Mouse (Mus musculus) limb, embryonic 13.5 days (tissue): ENCODE measurements around the gene Nxn. TPM values are rescaled to one million over a fixed set of nuclear protein-coding genes. Genes with fewer than 3 reads are reported as not detected.

Source experiments
- ATAC-seq: fragments of 200-750 bp; cut with Nextera tagmentation; 2 replicates; pipeline ENCODE4 v1.8.0; 2017; ENCODE audit warnings: low read depth, moderate number of reproducible peaks, moderate TSS enrichment; ENCODE audit not compliant: low FRiP score
- H3K27ac ChIP-seq: fragments of 300-500 bp; sonication (generic); 2 replicates; pipeline ENCODE4 v1.5.1; 2015; ENCODE audit warnings: inconsistent platforms, mild to moderate bottlenecking, moderate library complexity
- H3K27me3 ChIP-seq: fragments of 300-500 bp; sonication (generic); 2 replicates; pipeline ENCODE4 v1.6.1; 2015; ENCODE audit warnings: mild to moderate bottlenecking, inconsistent platforms
- H3K36me3 ChIP-seq: fragments of 300-500 bp; sonication (generic); 2 replicates; pipeline ENCODE4 v1.6.1; 2015; ENCODE audit warnings: inconsistent platforms, mild to moderate bottlenecking, moderate library complexity
- H3K4me1 ChIP-seq: fragments of 300-500 bp; sonication (generic); 2 replicates; pipeline ENCODE4 v1.6.1; 2015; ENCODE audit warnings: inconsistent platforms
- H3K4me2 ChIP-seq: fragments of 300-500 bp; sonication (generic); replicated peaks from 2 replicates; pipeline ENCODE4 v1.6.1; 2015; ENCODE audit warnings: inconsistent platforms, mild to moderate bottlenecking, moderate library complexity
- H3K4me3 ChIP-seq: fragments of 300-500 bp; sonication (generic); 2 replicates; pipeline ENCODE4 v1.5.1; 2015; ENCODE audit warnings: moderate library complexity, mild to moderate bottlenecking, inconsistent platforms
- H3K9ac ChIP-seq: fragments of 300-500 bp; sonication (generic); 2 replicates; pipeline ENCODE4 v1.6.1; 2015; ENCODE audit warnings: mild to moderate bottlenecking, inconsistent platforms
- H3K9me3 ChIP-seq: fragments of 300-500 bp; sonication (generic); 2 replicates; pipeline ENCODE4 v1.6.1; 2016; ENCODE audit warnings: inconsistent platforms
- WGBS: fragments of 180-500 bp; shearing (Covaris S2); methylation state at CpG from one replicate; pipeline ENCODE4 v1.1.7; 2015; 5-methylcytosine and 5-hydroxymethylcytosine counted together
- polyA plus RNA-seq: library from polyadenylated mRNA; unstranded; fragments of >200 nt; fragmentation: Nextera tagmentation; extraction: Ambion mirVana; gene quantifications from 2 replicates; pipeline ENCODE4 v1.2.1, GENCODE M21; 2015

Gene Nxn
- polyA plus RNA-seq, 1 experiment from 2014 or later: 57.6 TPM

GRCm38 (mm10) chr11:76376425-76376824, 22.5 kb downstream of the Nxn start:
- 73% methylated on average over 3 of the region's 3 CpGs for WGBS
- Histone ChIP-seq H3K9me3 (no peaks in the 10 kb centered on the region), H3K36me3 (no peaks in the 10 kb centered on the region), H3K9ac (no peak overlapping the region), H3K4me2 (no peak overlapping the region), H3K4me1 (peaks cover 90% of the 10 kb centered on the region), H3K4me3 (no peak overlapping the region), H3K27me3 (no peaks in the 10 kb centered on the region), H3K27ac (no peak overlapping the region)
- ATAC-seq: no peak

GRCm38 (mm10) chr11:76374491-76375185, 24.3 kb downstream of the Nxn start:
- Histone ChIP-seq H3K4me2 (peak overlapping the region; percentile 30), H3K9ac (peak overlapping the region; percentile 43; the same call in 1 of the 2 replicates), H3K4me1 (peaks cover 91% of the 10 kb centered on the region), H3K4me3 (no peak overlapping the region), H3K27ac (peak overlapping the region; percentile 87), H3K9me3 (no peaks in the 10 kb centered on the region), H3K27me3 (no peaks in the 10 kb centered on the region), H3K36me3 (no peaks in the 10 kb centered on the region)
- peak; percentile 85 for ATAC-seq
- 23% methylated on average over 17 of the region's 17 CpGs for WGBS

- H3K27ac ChIP-seq: 0 out of 2 replicates have a peak overlapping the region, but pooled peaks have one; percentile 39
Measured at GRCm38 (mm10) chr11:76372534-76372933, 26.4 kb downstream of the Nxn start.

DNA sequence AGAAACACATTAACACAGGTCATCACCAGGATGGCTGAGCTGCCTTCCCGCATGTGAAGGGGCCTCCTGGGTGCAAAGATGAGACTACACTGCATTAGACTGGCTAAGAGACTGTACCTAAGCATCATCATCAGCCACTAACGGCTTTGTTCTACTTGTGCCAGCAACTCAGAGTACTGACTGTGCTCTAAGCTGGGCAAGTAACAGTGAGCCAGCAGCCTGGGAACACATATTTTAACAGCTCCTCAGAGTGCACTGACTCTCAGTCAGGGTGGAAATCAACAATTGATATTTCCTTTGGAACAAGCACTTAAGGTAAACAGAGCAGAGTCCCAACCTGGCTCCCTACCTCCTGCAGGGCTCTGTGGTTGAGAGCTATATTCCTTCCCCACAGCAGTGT, 26.8 kb downstream of the Nxn start:
- H3K4me1 ChIP-seq: peaks cover 81% of the 10 kb centered on the region
- no peaks in the 10 kb centered on the region for H3K27me3 ChIP-seq
- no peak overlapping the region for H3K4me3 ChIP-seq
- H3K9me3 ChIP-seq: no peaks in the 10 kb centered on the region
- no peak overlapping the region; the same call in 1 of the 2 replicates for H3K9ac ChIP-seq
- peak overlapping the region; percentile 39; the same call in 1 of the 2 replicates for H3K27ac ChIP-seq
- H3K36me3 ChIP-seq: no peaks in the 10 kb centered on the region
- H3K4me2 ChIP-seq: no peak overlapping the region
- 48% methylated on average over 2 of the region's 2 CpGs for WGBS
- no peak for ATAC-seq

More at GRCm38 (mm10) chr11:76372534-76372933, 26.4 kb downstream of the Nxn start:
- Histone ChIP-seq H3K27me3 (no peaks in the 10 kb centered on the region), H3K36me3 (no peaks in the 10 kb centered on the region), H3K4me1 (peaks cover 85% of the 10 kb centered on the region), H3K9me3 (no peaks in the 10 kb centered on the region), H3K9ac (no peak overlapping the region), H3K4me3 (no peak overlapping the region), H3K4me2 (no peak overlapping the region)
- ATAC-seq: no peak
- 23% methylated on average over 6 of the region's 6 CpGs for WGBS

DNA sequence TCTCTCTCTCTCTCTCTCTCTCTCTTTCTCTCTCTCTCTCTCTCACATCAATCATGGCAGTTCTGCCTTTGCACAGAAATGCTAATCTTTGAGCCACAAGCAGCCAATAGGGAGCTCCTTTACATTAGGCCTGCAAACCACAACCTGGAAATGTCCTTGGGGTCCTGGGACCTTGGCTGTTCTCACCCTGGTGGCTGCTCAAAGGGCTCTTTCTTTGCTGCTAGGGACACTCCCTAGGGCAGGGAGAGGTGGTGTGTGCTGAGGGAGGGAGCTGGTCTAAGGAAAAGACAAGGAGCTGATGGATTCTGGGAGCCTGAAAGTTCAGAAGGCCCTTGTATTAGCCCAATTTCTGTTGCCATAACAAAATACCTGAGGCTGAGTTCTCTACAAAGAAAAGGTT, 28.4 kb downstream of the Nxn start:
- no peaks in the 10 kb centered on the region for H3K27me3 ChIP-seq
- H3K4me1 ChIP-seq: peaks cover 68% of the 10 kb centered on the region
- H3K27ac ChIP-seq: no peak overlapping the region
- H3K4me2 ChIP-seq: no peak overlapping the region
- H3K4me3 ChIP-seq: no peak overlapping the region
- 0 out of 2 replicates have a peak, but pooled peaks cover 6% of the 10 kb centered on the region for H3K36me3 ChIP-seq
- no peaks in the 10 kb centered on the region for H3K9me3 ChIP-seq
- ATAC-seq: no peak
- H3K9ac ChIP-seq: no peak overlapping the region

DNA sequence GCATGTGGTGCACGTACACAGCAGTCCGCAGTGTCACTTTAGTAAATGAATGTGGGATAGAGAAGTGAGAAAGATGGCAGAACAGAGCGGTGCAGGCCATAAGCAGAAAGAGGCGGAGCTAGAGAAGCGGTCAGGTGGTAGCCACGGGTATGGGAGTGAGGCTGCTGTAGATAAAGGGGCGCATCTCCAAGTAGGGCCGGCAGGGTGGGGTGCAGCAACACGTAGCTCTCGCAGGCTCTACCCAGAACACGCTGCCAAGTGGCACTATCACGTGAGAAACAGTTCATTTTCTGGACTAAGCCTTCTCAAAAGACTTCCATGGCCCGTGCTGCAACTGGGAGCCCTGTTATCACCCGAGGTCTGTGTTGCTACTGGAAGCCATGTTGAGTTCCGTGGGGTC, 32.2 kb downstream of the Nxn start:
- ATAC-seq: no peak
- Histone ChIP-seq H3K27ac (no peak overlapping the region; the same call in 1 of the 2 replicates), H3K9me3 (no peaks in the 10 kb centered on the region), H3K4me2 (no peak overlapping the region), H3K36me3 (0 out of 2 replicates have a peak, but pooled peaks cover 6% of the 10 kb centered on the region), H3K4me3 (no peak overlapping the region), H3K9ac (no peak overlapping the region), H3K4me1 (peaks cover 54% of the 10 kb centered on the region), H3K27me3 (no peaks in the 10 kb centered on the region)
- WGBS: 92% methylated on average over 15 of the region's 15 CpGs

DNA sequence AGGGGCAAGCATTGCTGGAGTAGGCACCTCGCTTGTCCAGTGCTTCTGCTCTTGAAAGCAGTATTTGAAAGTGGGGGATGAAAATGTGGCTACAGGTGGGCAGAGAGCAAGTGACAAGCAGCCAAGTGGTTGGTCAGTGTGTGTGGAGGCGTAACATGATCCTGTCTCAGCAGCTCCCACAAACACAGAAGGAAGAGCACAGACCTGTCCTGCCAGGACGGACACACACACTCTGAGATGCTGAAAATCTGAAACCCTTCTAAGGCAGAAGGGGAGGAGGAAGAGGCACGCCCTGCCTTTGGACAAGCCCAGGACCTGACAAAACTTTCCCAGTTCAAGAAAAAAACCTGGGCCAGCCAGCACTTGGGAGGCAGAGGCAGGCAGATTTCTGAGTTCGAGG, 34.9 kb downstream of the Nxn start:
- Histone ChIP-seq H3K9ac (no peak overlapping the region), H3K4me3 (no peak overlapping the region), H3K4me2 (no peak overlapping the region; the same call in 1 of the 2 replicates), H3K36me3 (0 out of 2 replicates have a peak, but pooled peaks cover 6% of the 10 kb centered on the region), H3K27ac (peak overlapping the region; percentile 61; the same call in 1 of the 2 replicates), H3K9me3 (no peaks in the 10 kb centered on the region), H3K4me1 (peaks cover 55% of the 10 kb centered on the region), H3K27me3 (no peaks in the 10 kb centered on the region)
- WGBS: 69% methylated on average over 5 of the region's 5 CpGs
- ATAC-seq: no peak

DNA sequence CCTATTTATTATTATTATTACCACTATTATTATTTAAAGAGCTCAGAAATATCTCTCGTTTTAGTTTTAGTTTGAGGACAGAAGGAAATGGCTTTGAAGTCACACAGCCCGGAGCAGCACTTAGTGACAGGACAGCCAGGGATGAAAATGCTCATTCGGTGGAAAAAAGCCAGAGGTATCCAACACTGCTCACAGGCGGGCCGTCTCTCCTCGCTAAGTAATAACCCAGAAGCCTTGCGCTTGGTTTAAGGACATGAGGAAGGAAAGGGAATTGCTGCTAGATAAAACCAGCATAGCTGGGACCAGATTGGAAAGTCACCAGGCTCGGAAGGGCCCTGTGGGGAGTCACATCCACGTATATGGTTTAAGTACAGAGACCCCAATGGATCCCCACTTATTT, 35.3 kb downstream of the Nxn start:
- Histone ChIP-seq H3K27ac (peak overlapping the region; percentile 61; the same call in 1 of the 2 replicates), H3K9me3 (no peaks in the 10 kb centered on the region), H3K4me1 (peaks cover 55% of the 10 kb centered on the region), H3K4me2 (peak overlapping the region; percentile 32), H3K4me3 (no peak overlapping the region), H3K9ac (no peak overlapping the region), H3K36me3 (0 out of 2 replicates have a peak, but pooled peaks cover 6% of the 10 kb centered on the region), H3K27me3 (no peaks in the 10 kb centered on the region)
- ATAC-seq: no peak
- 11% methylated on average over 9 of the region's 9 CpGs for WGBS

- WGBS: 16% methylated on average over 6 of the region's 6 CpGs
- Histone ChIP-seq H3K9me3 (no peaks in the 10 kb centered on the region), H3K4me2 (peak overlapping the region; percentile 32; the same call in 1 of the 2 replicates), H3K4me1 (peaks cover 59% of the 10 kb centered on the region), H3K27ac (0 out of 2 replicates have a peak overlapping the region, but pooled peaks have one; percentile 44), H3K27me3 (no peaks in the 10 kb centered on the region), H3K4me3 (no peak overlapping the region), H3K9ac (no peak overlapping the region), H3K36me3 (0 out of 2 replicates have a peak, but pooled peaks cover 6% of the 10 kb centered on the region)
- 0 out of 2 replicates have a peak, but pooled peaks have one; percentile 17 for ATAC-seq
Measured at GRCm38 (mm10) chr11:76363178-76363577, 35.8 kb downstream of the Nxn start.

- Histone ChIP-seq H3K9me3 (no peaks in the 10 kb centered on the region), H3K27ac (no peak overlapping the region), H3K4me1 (peaks cover 76% of the 10 kb centered on the region), H3K9ac (no peak overlapping the region), H3K36me3 (0 out of 2 replicates have a peak, but pooled peaks cover 2% of the 10 kb centered on the region), H3K4me2 (no peak overlapping the region), H3K27me3 (peaks cover 3% of the 10 kb centered on the region; the same call in 1 of the 2 replicates), H3K4me3 (no peak overlapping the region)
- 27% methylated on average over 4 of the region's 4 CpGs for WGBS
- no peak for ATAC-seq
Measured at GRCm38 (mm10) chr11:76361422-76361821, 37.5 kb downstream of the Nxn start.

DNA sequence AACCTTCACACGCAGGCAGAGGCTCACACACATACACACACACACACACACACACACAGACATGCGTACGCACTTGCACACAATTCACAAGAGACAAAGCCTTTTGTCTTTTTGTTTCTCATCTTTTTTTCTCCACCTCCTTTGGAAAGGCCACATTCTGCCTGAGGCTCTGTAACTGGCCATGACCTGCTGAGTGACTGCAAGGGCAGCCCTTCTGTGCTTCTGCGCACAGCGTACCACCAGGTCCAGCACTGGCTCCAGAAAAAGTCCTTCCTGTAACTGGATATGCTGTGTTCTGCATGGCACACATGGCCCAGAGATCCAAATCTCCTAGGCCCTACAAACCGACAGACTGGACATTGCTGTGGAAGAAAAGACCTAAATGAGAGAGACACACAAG, 38.7 kb downstream of the Nxn start:
- H3K27ac ChIP-seq: no peak overlapping the region; the same call in 1 of the 2 replicates
- no peak for ATAC-seq

DNA sequence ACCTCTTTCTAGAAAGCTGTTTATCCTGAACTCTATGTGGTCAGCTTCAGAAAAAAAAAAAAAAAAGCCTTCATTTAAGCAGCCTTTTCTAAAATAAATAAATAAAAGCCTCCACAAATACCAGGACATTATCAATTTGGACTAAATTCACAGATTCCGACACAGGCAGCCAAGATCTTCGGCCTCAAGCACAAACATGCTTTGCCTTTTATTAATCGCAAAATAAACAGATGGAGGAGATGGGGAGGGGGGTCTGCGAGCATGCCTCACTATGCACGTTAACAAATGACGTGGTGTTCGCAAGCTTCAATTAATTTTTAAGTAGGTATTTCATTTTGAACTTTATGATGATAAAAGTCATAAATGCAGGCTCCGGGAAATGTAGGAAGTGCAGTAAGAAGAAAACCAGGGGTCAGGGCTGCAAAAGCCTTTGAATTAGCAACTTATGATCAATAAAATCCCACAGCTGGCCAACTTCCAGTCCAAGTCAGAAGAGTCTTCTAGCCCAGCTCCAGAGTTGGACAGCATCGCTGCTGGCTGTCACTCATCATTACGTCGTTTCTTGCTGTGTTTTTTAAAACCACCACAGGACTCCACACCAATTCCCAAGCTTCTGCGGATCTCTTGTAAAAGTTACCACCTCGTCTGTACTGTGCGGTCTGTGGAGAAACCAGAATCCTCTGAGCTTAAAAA, 40.2 kb downstream of the Nxn start:
- H3K4me1 ChIP-seq: peaks cover 90% of the 10 kb centered on the region

More for the DNA sequence above, 38.7 kb downstream of the Nxn start:
- WGBS: 57% methylated on average over 6 of the region's 6 CpGs
- Histone ChIP-seq H3K9me3 (no peaks in the 10 kb centered on the region), H3K27me3 (peaks cover 3% of the 10 kb centered on the region; the same call in 1 of the 2 replicates), H3K4me3 (no peak overlapping the region), H3K36me3 (no peaks in the 10 kb centered on the region), H3K9ac (no peak overlapping the region), H3K4me2 (no peak overlapping the region), H3K4me1 (peaks cover 86% of the 10 kb centered on the region)

More for the DNA sequence above, 40.2 kb downstream of the Nxn start:
- no peaks in the 10 kb centered on the region for H3K9me3 ChIP-seq
- 16% methylated on average over 14 of the region's 14 CpGs for WGBS
- no peak overlapping the region for H3K9ac ChIP-seq
- peak; percentile 29; the same call in 1 of the 2 replicates for ATAC-seq
- H3K27me3 ChIP-seq: peaks cover 3% of the 10 kb centered on the region; the same call in 1 of the 2 replicates
- H3K4me3 ChIP-seq: no peak overlapping the region
- H3K27ac ChIP-seq: no peak overlapping the region
- H3K36me3 ChIP-seq: no peaks in the 10 kb centered on the region
- H3K4me2 ChIP-seq: peak overlapping the region; percentile 30
